Mouse (Mus musculus): Measurements from ENCODE around the gene Uvrag.

GRCm38 (mm10) chr7:99065391-99065831, 75.5 kb downstream of the Uvrag start:
- no peak for TF ChIP-seq POLR2A (IDR thresholded peaks at IDR 0.05; ENCODE audit: control insufficient read depth, extremely low read depth, insufficient read depth, low read length, poor library complexity)
- no peak for TF ChIP-seq CTCF (IDR thresholded peaks at IDR 0.05; ENCODE audit: borderline replicate concordance, control insufficient read depth, extremely low read depth, insufficient read depth, low read length, poor library complexity)

All from thymus, adult 2 months (tissue).